Mouse (Mus musculus) limb, embryonic 14.5 days (tissue): ENCODE data around the gene Alox15. TPM values are rescaled to one million over a fixed set of nuclear protein-coding genes. Genes with fewer than 3 reads are reported as not detected.

Experiments used
- ATAC-seq: fragments of 200-750 bp; cut with Nextera tagmentation; 2 replicates; pipeline ENCODE4 v1.8.0; 2017; ENCODE audit warnings: low read depth, moderate number of reproducible peaks, moderate TSS enrichment; ENCODE audit not compliant: low FRiP score
- DNase-seq: peaks from one replicate; pipeline ENCODE4 v3.0.0-alpha.2; 2015; ENCODE audit warnings: low spot score
- H3K27ac ChIP-seq: fragments of 300-500 bp; sonication (generic); replicated peaks from 2 replicates; pipeline ENCODE4 v1.5.1; 2014; ENCODE audit warnings: low read depth, mild to moderate bottlenecking, low read length, moderate library complexity, mixed read lengths
- H3K27me3 ChIP-seq: fragments of 300-500 bp; sonication (generic); 2 replicates; pipeline ENCODE4 v1.6.1; 2014; ENCODE audit warnings: low read length, mixed read lengths; ENCODE audit not compliant: control insufficient read depth, insufficient read depth
- H3K36me3 ChIP-seq: fragments of 300-500 bp; sonication (generic); 2 replicates; pipeline ENCODE4 v1.6.1; 2014; ENCODE audit warnings: mild to moderate bottlenecking, low read length, moderate library complexity, mixed read lengths; ENCODE audit not compliant: control insufficient read depth, insufficient read depth
- H3K4me1 ChIP-seq: fragments of 300-500 bp; sonication (generic); 2 replicates; pipeline ENCODE4 v1.6.1; 2014; ENCODE audit warnings: antibody characterized with exemption, low read length, mixed read lengths; ENCODE audit not compliant: control insufficient read depth, insufficient read depth
- H3K4me2 ChIP-seq: fragments of 300-500 bp; sonication (generic); replicated peaks from 2 replicates; pipeline ENCODE4 v1.6.1; 2014; ENCODE audit warnings: low read depth, mild to moderate bottlenecking, low read length, moderate library complexity; ENCODE audit not compliant: severe bottlenecking
- H3K4me3 ChIP-seq: fragments of 300-500 bp; sonication (generic); replicated peaks from 2 replicates; pipeline ENCODE4 v1.5.1; 2014; ENCODE audit warnings: low read length
- H3K9ac ChIP-seq: fragments of 300-500 bp; sonication (generic); 2 replicates; pipeline ENCODE4 v1.6.1; 2014; ENCODE audit warnings: mild to moderate bottlenecking, low read depth, low read length, moderate library complexity; ENCODE audit not compliant: severe bottlenecking
- H3K9me3 ChIP-seq: fragments of 300-500 bp; sonication (generic); 2 replicates; pipeline ENCODE4 v1.6.1; 2016; ENCODE audit warnings: low read length; ENCODE audit not compliant: control insufficient read depth
- POLR2A ChIP-seq: fragments of 200-500 bp; IDR thresholded peaks from 2 replicates; pipeline ENCODE4 v1.8.0; 2012; ENCODE audit warnings: inconsistent platforms, mild to moderate bottlenecking, moderate library complexity, borderline replicate concordance; ENCODE audit not compliant: insufficient read depth, insufficient read length; ENCODE audit errors: extremely low read depth
- WGBS: fragments of 180-500 bp; shearing (Covaris S2); extraction: QIAGEN DNeasy Blood & Tissue Kit; methylation state at CpG from one replicate; pipeline ENCODE4 v1.1.7; 2014; 5-methylcytosine and 5-hydroxymethylcytosine counted together
- polyA plus RNA-seq, 2 experiments: library from polyadenylated mRNA; depleted of rRNA in 1 of 2; stranded (reverse) in 1 of 2; unstranded in 1 of 2; fragments of >200 nt; fragmentation: Nextera tagmentation in 1 of 2; extraction: Ambion mirVana in 1 of 2; gene quantifications; 2 replicates each; pipeline versions ENCODE4 v1.2.1 to v1.2.3; 2012 to 2014

Gene Alox15
- polyA plus RNA-seq, 2 experiments: 0.15 to 0.25 TPM

GRCm38 (mm10) chr11:70324726-70325125 is 27.1 kb downstream of the Alox15 start:
- TF ChIP-seq POLR2A: no peak
- DNase-seq (no peak), ATAC-seq (no peak)
- 84% methylated on average over 8 of the region's 8 CpGs for WGBS
- no peak overlapping the region for H3K4me2 ChIP-seq
- H3K27me3 ChIP-seq: peaks cover 33% of the 10 kb centered on the region
- no peak overlapping the region for H3K27ac ChIP-seq
- no peak overlapping the region for H3K4me3 ChIP-seq
- H3K36me3 ChIP-seq: no peaks in the 10 kb centered on the region
- H3K4me1 ChIP-seq: no peaks in the 10 kb centered on the region
- H3K9me3 ChIP-seq: no peaks in the 10 kb centered on the region
- no peak overlapping the region for H3K9ac ChIP-seq

GRCm38 (mm10) chr11:70322528-70322927 is 29.3 kb downstream of the Alox15 start, which contains the start of gene Alox12e:
Gene Alox12e (minus strand): TSS chr11:70322628.
- no peaks in the 10 kb centered on the region for H3K36me3 ChIP-seq
- H3K4me1 ChIP-seq: no peaks in the 10 kb centered on the region
- H3K4me2 ChIP-seq: no peak within 1 kb of the TSS
- no peak within 1 kb of the TSS for H3K9ac ChIP-seq
- TF ChIP-seq POLR2A: no peak
- ATAC-seq: no peak
- H3K4me3 ChIP-seq: no peak within 1 kb of the TSS
- WGBS: 23% methylated on average over 7 of the region's 7 CpGs
- peaks cover 40% of the 10 kb centered on the region for H3K27me3 ChIP-seq
- H3K9me3 ChIP-seq: no peaks in the 10 kb centered on the region
- H3K27ac ChIP-seq: no peak within 1 kb of the TSS
- no peak for DNase-seq

- H3K27me3 ChIP-seq: peaks cover 40% of the 10 kb centered on the region
- WGBS: 6% methylated on average over 15 of the region's 15 CpGs
- no peak overlapping the region for H3K4me2 ChIP-seq
Observed at GRCm38 (mm10) chr11:70321664-70322063, 30.2 kb downstream of the Alox15 start.

GRCm38 (mm10) chr11:70319614-70320013 is 32.2 kb downstream of the Alox15 start:
- 84% methylated on average over 12 of the region's 12 CpGs for WGBS
- no peak overlapping the region for H3K9ac ChIP-seq
- H3K36me3 ChIP-seq: no peaks in the 10 kb centered on the region
- no peak overlapping the region for H3K4me2 ChIP-seq
- H3K4me1 ChIP-seq: no peaks in the 10 kb centered on the region
- H3K9me3 ChIP-seq: no peaks in the 10 kb centered on the region
- no peak overlapping the region for H3K4me3 ChIP-seq
- peaks cover 40% of the 10 kb centered on the region for H3K27me3 ChIP-seq
- no peak overlapping the region for H3K27ac ChIP-seq
- no peak for ATAC-seq
- TF ChIP-seq POLR2A: no peak
- no peak for DNase-seq

More at GRCm38 (mm10) chr11:70321664-70322063, 30.2 kb downstream of the Alox15 start:
- H3K27ac ChIP-seq: no peak overlapping the region
- peak; percentile 13 for DNase-seq
- ATAC-seq: no peak
- H3K9me3 ChIP-seq: no peaks in the 10 kb centered on the region
- no peak overlapping the region for H3K4me3 ChIP-seq
- no peak for TF ChIP-seq POLR2A
- H3K36me3 ChIP-seq: no peaks in the 10 kb centered on the region
- no peaks in the 10 kb centered on the region for H3K4me1 ChIP-seq
- no peak overlapping the region for H3K9ac ChIP-seq

- Histone ChIP-seq H3K4me3 (no peak overlapping the region), H3K9me3 (no peaks in the 10 kb centered on the region), H3K36me3 (no peaks in the 10 kb centered on the region), H3K4me1 (no peaks in the 10 kb centered on the region), H3K27ac (no peak overlapping the region), H3K9ac (no peak overlapping the region), H3K27me3 (no peaks in the 10 kb centered on the region), H3K4me2 (no peak overlapping the region)
- no peak for DNase-seq
- TF ChIP-seq POLR2A: no peak
- ATAC-seq: no peak
- 46% methylated on average over 7 of the region's 7 CpGs for WGBS
Observed at GRCm38 (mm10) chr11:70313833-70314232, 38.0 kb downstream of the Alox15 start.

- Histone ChIP-seq H3K36me3 (no peaks in the 10 kb centered on the region), H3K4me1 (no peaks in the 10 kb centered on the region), H3K4me3 (no peak overlapping the region), H3K27me3 (no peaks in the 10 kb centered on the region), H3K27ac (no peak overlapping the region), H3K9me3 (no peaks in the 10 kb centered on the region), H3K9ac (no peak overlapping the region), H3K4me2 (no peak overlapping the region)
- DNase-seq (peak; percentile 79), ATAC-seq (no peak)
- WGBS: 25% methylated on average over 9 of the region's 9 CpGs
- no peak for TF ChIP-seq POLR2A
Observed at GRCm38 (mm10) chr11:70309341-70309740, 42.5 kb downstream of the Alox15 start.
